Comparison of ENCODE assay signal across 25 mouse cellular contexts in the genomic region with DNA sequence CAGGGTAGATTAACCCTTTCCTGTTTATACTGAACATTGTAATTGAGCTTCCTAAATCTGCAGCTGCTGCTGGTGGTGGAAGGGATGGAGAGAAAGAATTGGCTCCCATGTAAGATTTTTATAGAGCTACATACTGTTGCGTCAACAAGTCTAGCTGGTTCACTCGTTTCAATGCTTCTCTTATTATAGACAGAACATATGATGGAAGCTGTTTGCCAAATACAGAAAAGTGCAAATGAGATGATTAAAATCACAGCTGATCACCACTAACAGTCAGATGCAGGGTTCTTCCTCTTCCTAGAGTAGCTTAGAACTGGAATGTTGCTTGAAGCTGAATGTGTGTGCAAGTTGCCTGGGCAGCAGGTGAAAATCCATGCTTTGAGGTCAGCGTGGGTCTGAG.
DNase-seq lines count a peak whose midpoint lies in the region; ATAC-seq and TF ChIP-seq lines count a peak whose summit lies in the region.
"Had no signal": no experiment of that assay in that cellular context is flagged by ENCODE, and none has a peak within 500 bp of the region (broad histone marks: within the 10 kb centered on the region; RNA-seq: fewer than 3 reads in every experiment).

No protein-coding gene starts in this region.

- no peak for TF ChIP-seq CTCF in forebrain, postnatal 0 days (IDR thresholded peaks at IDR 0.05; ENCODE audit: low read depth)
- no peak for TF ChIP-seq CTCF in brain, embryonic 14.5 days (IDR thresholded peaks at IDR 0.05; ENCODE audit: borderline replicate concordance, extremely low read depth, insufficient read depth, insufficient read length)

- H3K4me3 ChIP-seq in forebrain, embryonic 14.5 days (ENCODE audit: low read depth, low read length) = no peak overlapping the region
- H3K4me3 ChIP-seq in forebrain, embryonic 10.5 days = no peak overlapping the region
- no peak overlapping the region for H3K4me3 ChIP-seq in forebrain, postnatal 0 days (ENCODE audit: low read depth, low read length)
- H3K4me3 ChIP-seq in forebrain, embryonic 12.5 days (replicated peaks) = no peak overlapping the region
- H3K4me3 ChIP-seq in midbrain, embryonic 13.5 days (replicated peaks) = no peak overlapping the region
- H3K4me3 ChIP-seq: gastrocnemius, adult 2 months; hindbrain, embryonic 12.5 days; hindbrain, embryonic 15.5 days had no signal

- H3K9me3 ChIP-seq in forebrain, embryonic 14.5 days (replicated peaks; ENCODE audit: control insufficient read depth, low read length) = no peaks in the 10 kb centered on the region
- H3K9me3 ChIP-seq in forebrain, embryonic 10.5 days = no peaks in the 10 kb centered on the region
- H3K9me3 ChIP-seq in forebrain, postnatal 0 days (ENCODE audit: low read length) = no peaks in the 10 kb centered on the region
- no peaks in the 10 kb centered on the region for H3K9me3 ChIP-seq in forebrain, embryonic 12.5 days
- H3K9me3 ChIP-seq in midbrain, embryonic 13.5 days = no peaks in the 10 kb centered on the region
- H3K9me3 ChIP-seq: hindbrain, embryonic 12.5 days; hindbrain, embryonic 15.5 days had no signal

- H3K27ac ChIP-seq in forebrain, embryonic 14.5 days (ENCODE audit: low read depth, low read length) = no peak overlapping the region
- no peak overlapping the region for H3K27ac ChIP-seq in forebrain, embryonic 10.5 days
- H3K27ac ChIP-seq in forebrain, postnatal 0 days (ENCODE audit: low read depth, low read length) = no peak overlapping the region
- no peak overlapping the region for H3K27ac ChIP-seq in forebrain, embryonic 12.5 days
- no peak overlapping the region for H3K27ac ChIP-seq in midbrain, embryonic 13.5 days
- H3K27ac ChIP-seq: gastrocnemius, adult 2 months; hindbrain, embryonic 12.5 days; hindbrain, embryonic 15.5 days had no signal

- DNase-seq in forebrain, embryonic 14.5 days (ENCODE audit: low spot score) = peak; percentile 78
- no peak for DNase-seq in forebrain, embryonic 10.5 days (ENCODE audit: extremely low spot score, low spot score)
- DNase-seq in forebrain, postnatal 0 days = peak; percentile 63
- DNase-seq in layer of hippocampus, adult 9-11 months = peak; percentile 26
- DNase-seq in layer of hippocampus, postnatal 25 days (ENCODE audit: extremely low spot score in 1 of 2, low spot score in 1 of 2) = no peak
- DNase-seq in brain, embryonic 14.5 days (ENCODE audit: low read depth) = peak; percentile 76
- DNase-seq: adrenal gland, adult 2 months; adrenal gland, postnatal 25 days; B cell, adult 2 months; cerebellum, adult 11 months; cerebellum, adult 2 months; cerebellum, adult 9-11 months; cerebellum, postnatal 25 days; gastrocnemius, adult 2 months; gastrocnemius, postnatal 14 days; heart, adult 11 months; kidney, adult 2 months had no signal

- H3K4me1 ChIP-seq in forebrain, embryonic 14.5 days (ENCODE audit: control insufficient read depth, insufficient read depth, low read length) = no peaks in the 10 kb centered on the region
- H3K4me1 ChIP-seq in forebrain, embryonic 10.5 days = peaks cover 22% of the 10 kb centered on the region
- H3K4me1 ChIP-seq in forebrain, postnatal 0 days (ENCODE audit: insufficient read depth) = peaks cover 5% of the 10 kb centered on the region; the same call in 1 of the 2 replicates
- peaks cover 14% of the 10 kb centered on the region; the same call in 1 of the 2 replicates for H3K4me1 ChIP-seq in forebrain, embryonic 12.5 days
- H3K4me1 ChIP-seq in midbrain, embryonic 13.5 days (replicated peaks) = peaks cover 19% of the 10 kb centered on the region
- H3K4me1 ChIP-seq: hindbrain, embryonic 15.5 days had no signal

- H3K36me3 ChIP-seq in forebrain, embryonic 14.5 days (ENCODE audit: control insufficient read depth, insufficient read depth, low read length) = no peaks in the 10 kb centered on the region
- no peaks in the 10 kb centered on the region for H3K36me3 ChIP-seq in forebrain, embryonic 10.5 days (replicated peaks)
- no peaks in the 10 kb centered on the region for H3K36me3 ChIP-seq in forebrain, postnatal 0 days (ENCODE audit: insufficient read depth)
- no peaks in the 10 kb centered on the region for H3K36me3 ChIP-seq in forebrain, embryonic 12.5 days (replicated peaks)
- H3K36me3 ChIP-seq in midbrain, embryonic 13.5 days = no peaks in the 10 kb centered on the region
- H3K36me3 ChIP-seq: G1E; hindbrain, embryonic 12.5 days; hindbrain, embryonic 15.5 days had no signal

- peak; percentile 10; the same call in 1 of the 2 replicates for ATAC-seq in forebrain, embryonic 14.5 days
- peak; percentile 80 for ATAC-seq in forebrain, postnatal 0 days
- ATAC-seq in forebrain, embryonic 12.5 days (ENCODE audit: low FRiP score) = no peak
- no peak for ATAC-seq in midbrain, embryonic 13.5 days
- ATAC-seq: intestine, postnatal 0 days had no signal

- no peaks in the 10 kb centered on the region for H3K27me3 ChIP-seq in forebrain, embryonic 14.5 days (replicated peaks; ENCODE audit: control insufficient read depth, insufficient read depth, low read length)
- H3K27me3 ChIP-seq in forebrain, embryonic 10.5 days (ENCODE audit: poor library complexity, severe bottlenecking) = no peaks in the 10 kb centered on the region
- no peaks in the 10 kb centered on the region for H3K27me3 ChIP-seq in forebrain, postnatal 0 days (ENCODE audit: insufficient read depth, low read length)
- H3K27me3 ChIP-seq in forebrain, embryonic 12.5 days = no peaks in the 10 kb centered on the region
- H3K27me3 ChIP-seq in midbrain, embryonic 13.5 days = 0 out of 2 replicates have a peak, but pooled peaks cover 3% of the 10 kb centered on the region
- H3K27me3 ChIP-seq: CH12.LX; hindbrain, embryonic 12.5 days; hindbrain, embryonic 15.5 days had no signal

- H3K9ac ChIP-seq in forebrain, embryonic 14.5 days (ENCODE audit: low read length) = no peak overlapping the region
- no peak overlapping the region for H3K9ac ChIP-seq in forebrain, postnatal 0 days
- no peak overlapping the region for H3K9ac ChIP-seq in forebrain, embryonic 12.5 days
- no peak overlapping the region for H3K9ac ChIP-seq in midbrain, embryonic 13.5 days (replicated peaks)
- H3K9ac ChIP-seq: hindbrain, embryonic 12.5 days; hindbrain, embryonic 15.5 days had no signal

- WGBS in forebrain, embryonic 14.5 days = 74% methylated on average over 3 of the region's 3 CpGs
- WGBS in forebrain, embryonic 10.5 days = 89% methylated on average over 3 of the region's 3 CpGs
- WGBS in forebrain, postnatal 0 days = 63% methylated on average over 3 of the region's 3 CpGs
- 91% methylated on average over 3 of the region's 3 CpGs for WGBS in forebrain, embryonic 12.5 days
- 91% methylated on average over 3 of the region's 3 CpGs for WGBS in midbrain, embryonic 13.5 days

- no peak overlapping the region for H3K4me2 ChIP-seq in forebrain, embryonic 14.5 days (ENCODE audit: low read length)
- H3K4me2 ChIP-seq in forebrain, postnatal 0 days (ENCODE audit: low read depth) = no peak overlapping the region
- H3K4me2 ChIP-seq in forebrain, embryonic 12.5 days = no peak overlapping the region
- H3K4me2 ChIP-seq in midbrain, embryonic 13.5 days (replicated peaks) = no peak overlapping the region
- H3K4me2 ChIP-seq: heart, embryonic 11.5 days; hindbrain, embryonic 12.5 days; hindbrain, embryonic 15.5 days had no signal

- TF ChIP-seq POLR2A in brain, embryonic 14.5 days (IDR thresholded peaks at IDR 0.05; ENCODE audit: borderline replicate concordance, extremely low read depth, insufficient read depth, insufficient read length, poor library complexity, severe bottlenecking) = no peak

Comparison
In these comparisons a context has a peak if more than half of its experiments do, and no peak if none do; other contexts are left out.
1. ATAC-seq: peak in forebrain, embryonic 14.5 days (single experiment) and forebrain, postnatal 0 days (single experiment); none in forebrain, embryonic 12.5 days (single experiment) and midbrain, embryonic 13.5 days (single experiment).
2. DNase-seq: peak in forebrain, embryonic 14.5 days (single experiment), forebrain, postnatal 0 days (single experiment), layer of hippocampus, adult 9-11 months (single experiment) and brain, embryonic 14.5 days (single experiment); none in forebrain, embryonic 10.5 days (single experiment) and layer of hippocampus, postnatal 25 days (0 of 2).